Mouse (Mus musculus) layer of hippocampus, postnatal 10 days (tissue): ENCODE results near the gene 2810408A11Rik. TPM values are rescaled to one million over a fixed set of nuclear protein-coding genes. Genes with fewer than 3 reads are reported as not detected.

ENCODE experiments used
- DNase-seq, 2 experiments: peaks; one replicate each; pipeline ENCODE4 v3.0.0; 2021; ENCODE audit warnings: low spot score in 2 of 2
- long read RNA-seq: library from polyadenylated mRNA; stranded (forward); transcript quantifications from one replicate; pipeline ENCODE4 v2.0.0, GENCODE M21; 2023
- total RNA-seq, 2 experiments: library from RNA; stranded (reverse); gene quantifications; 2 replicates each; pipeline ENCODE4 v1.2.3; 2021

The 2810408A11Rik gene
- 1 to 10 TPM; 2.4 to 2.5 TPM for total RNA-seq
- long read RNA-seq, partial matches to known transcripts = 1 of 3 reads
- long read RNA-seq, other reads (novel, unspliced or antisense) = 2 of 3 reads

DNA sequence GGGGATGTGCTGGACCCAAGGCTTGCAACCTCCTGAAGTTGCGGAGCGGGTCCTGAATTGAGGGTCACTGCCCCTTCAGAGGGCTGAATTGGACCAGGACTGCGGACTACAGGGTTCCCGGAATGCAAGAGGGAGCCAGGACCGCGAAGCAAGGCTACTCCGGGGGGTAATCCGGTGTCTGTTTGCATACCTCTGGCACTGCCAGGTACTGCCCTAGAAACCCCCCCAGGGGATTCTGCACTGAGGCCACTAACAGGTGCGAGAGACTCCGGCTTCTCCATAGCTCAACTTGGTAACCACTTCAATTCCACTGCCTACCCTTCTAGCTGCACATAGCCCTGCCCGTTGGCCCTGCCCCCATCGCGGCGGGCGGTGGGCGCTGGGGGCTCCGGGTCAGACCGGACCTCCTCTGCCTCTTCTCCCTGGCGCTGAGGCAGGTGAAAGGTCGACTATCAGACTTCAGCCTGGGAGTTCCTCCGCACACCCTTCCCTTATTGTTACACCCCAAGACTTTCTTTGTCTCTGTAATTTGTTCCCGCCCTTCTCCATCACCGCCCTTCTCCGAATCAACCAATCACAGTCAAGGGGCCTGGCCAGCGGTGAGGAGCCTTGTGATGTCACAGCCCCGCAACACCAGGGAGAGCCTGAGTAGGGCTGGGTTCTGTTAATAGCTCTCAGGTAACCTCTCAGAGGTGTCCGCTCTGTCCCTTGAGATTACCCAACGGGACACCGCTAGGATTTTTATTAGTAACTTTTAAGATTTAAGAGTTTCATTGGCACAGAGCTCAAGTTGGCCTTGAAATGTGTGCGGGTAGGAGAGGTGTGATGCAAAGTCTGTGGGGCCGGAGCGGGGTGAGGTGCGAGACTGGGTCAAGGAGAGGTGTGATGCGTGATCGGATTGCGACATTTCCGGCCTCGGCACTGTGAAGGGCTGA is at the start of gene 2810408A11Rik, which contains the start of gene Neurl4:
Gene 2810408A11Rik (minus strand): TSS at position 517 of the 935 bp plus-strand sequence.
Gene Neurl4 (plus strand): TSS at position 602 of the 935 bp plus-strand sequence.
- peak; percentile 80 to 86 for DNase-seq

GRCm38 (mm10) chr11:69948763-69949150 is 48.0 kb upstream of the 2810408A11Rik start:
- peak; percentile 85 to 89 for DNase-seq

DNA sequence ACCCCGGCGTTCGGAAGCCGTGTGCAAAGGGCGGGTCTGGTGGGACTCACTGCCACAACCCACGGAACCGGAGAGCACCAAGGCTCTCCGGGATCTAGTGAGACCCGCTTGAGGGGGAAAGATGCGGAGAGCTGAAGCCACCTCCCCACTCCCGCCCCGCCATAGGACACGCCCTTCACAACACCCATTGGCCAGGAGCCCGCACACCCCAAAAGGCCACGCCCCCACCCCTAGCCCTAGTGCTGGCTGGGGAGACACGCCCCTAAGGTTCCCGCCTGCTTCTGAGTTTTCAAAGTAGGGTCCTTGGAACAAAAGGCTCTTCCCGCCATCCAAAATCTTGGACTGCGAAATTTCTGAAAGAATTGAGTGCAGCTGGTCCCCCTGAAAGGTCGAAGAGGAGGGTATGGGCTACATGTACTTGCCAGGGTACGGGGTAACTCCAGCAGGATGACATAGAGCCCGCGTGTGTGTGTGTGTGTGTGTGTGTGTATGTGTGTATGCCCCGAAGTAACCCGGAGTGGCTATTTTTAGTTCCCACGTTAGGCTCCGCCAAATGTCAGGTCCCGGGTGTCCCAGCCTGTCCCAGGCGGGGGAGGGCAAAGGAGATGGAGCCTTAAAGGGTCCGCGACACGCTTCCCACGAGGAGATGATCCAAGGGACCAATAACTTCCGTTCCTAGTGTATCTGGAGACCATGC is 47.4 kb upstream of the 2810408A11Rik start, which contains the start of gene Slc2a4:
Gene Slc2a4 (minus strand): TSS at position 123 of the 697 bp plus-strand sequence.
- peak; percentile 82 to 85 for DNase-seq

DNA sequence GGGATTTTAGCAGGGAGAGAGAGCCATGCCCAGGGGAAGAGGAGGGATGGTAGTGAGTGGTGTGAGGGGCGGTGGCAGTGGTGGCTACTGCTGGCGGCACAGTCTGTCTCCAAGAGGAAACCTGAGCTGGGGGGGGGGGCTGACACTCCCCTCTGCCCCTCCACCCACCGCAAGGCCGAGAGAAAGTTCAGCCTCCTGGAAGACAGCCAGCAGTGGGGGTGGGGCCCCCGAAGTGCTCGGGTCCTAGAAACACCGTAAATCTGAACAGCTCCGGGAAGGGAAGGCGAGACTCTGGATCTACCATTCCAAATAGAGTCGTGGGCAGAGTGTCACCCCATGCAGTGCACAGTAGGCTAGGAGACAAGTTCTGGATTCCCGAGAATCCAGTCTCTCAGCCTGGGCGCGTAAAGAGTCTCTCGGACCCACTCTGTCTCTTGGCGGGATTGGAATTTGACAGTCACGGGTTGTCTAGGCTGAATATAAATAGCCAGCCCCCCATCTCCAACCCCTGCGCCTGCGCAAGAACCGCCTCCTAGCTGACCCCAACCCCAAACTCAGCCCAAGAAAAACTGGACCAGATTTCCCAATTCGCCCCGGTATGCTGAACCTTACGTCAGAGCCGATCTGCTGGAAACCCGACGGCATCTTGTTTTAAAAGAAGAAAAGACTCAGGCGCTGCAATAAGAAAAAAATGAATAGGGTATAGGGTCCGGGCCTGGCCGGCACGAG is 46.7 kb upstream of the 2810408A11Rik start:
- peak in 1 of 2 experiments; percentile 19 for DNase-seq

DNA sequence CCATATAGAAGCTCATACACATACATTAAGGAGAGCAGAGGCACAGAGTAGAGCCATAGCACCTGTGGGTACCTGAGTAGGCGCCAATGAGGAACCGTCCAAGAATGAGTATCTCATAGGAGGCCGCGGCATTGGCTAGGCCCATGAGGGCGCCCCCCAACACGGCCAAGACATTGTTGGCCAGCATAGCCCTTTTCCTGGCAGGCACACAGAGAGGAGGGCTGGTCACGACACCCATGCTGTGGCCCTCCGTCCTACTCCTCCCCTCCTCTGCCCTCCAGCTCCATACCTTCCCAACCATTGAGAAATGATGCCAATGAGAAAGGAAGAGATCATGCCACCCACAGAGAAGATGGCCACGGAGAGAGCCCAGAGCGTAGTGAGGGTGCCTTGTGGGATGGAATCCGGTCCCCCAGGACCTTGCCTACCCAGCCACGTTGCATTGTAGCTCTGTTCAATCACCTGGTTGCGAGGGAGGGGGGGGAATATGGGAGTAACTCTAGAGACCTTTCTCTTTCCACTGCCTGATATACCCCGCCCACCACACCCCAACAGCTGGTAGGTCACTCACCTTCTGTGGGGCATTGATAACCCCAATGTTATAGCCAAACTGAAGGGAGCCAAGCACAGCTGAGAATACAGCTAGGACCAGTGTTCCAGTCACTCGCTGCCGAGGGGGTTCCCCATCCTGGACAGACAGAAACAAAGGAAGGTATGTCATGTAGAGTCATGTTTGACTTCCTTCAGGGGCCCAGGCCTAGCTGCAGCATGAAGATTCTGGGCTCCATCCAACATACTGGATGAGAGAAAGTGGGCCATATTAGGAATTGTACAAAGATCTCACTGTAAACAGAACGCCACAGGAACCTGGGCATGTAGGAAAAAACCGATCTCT is 45.5 kb upstream of the 2810408A11Rik start:
- DNase-seq = no peak

GRCm38 (mm10) chr11:69945216-69945615 is 44.4 kb upstream of the 2810408A11Rik start:
- no peak for DNase-seq

DNA sequence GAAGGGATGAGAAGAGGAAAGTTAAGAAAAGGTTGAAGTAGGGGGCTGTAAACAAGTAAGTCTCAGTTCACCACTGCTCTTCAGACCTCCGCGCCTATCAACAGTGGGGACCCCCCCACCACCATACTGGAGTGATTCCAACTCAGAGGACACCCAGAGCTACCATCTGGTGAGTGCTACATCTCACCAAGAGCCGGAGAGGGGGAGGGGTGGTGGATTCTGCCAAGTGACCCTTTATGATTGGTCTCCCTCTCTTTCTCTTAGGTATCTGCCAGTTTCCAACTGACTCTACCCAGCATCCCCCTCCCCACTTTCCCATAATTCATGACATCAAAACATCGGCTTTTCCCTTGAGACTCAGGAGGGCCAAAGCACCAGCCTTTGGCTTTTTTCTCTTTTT is 40.2 kb upstream of the 2810408A11Rik start:
- DNase-seq = no peak

GRCm38 (mm10) chr11:69939731-69940130 is 38.9 kb upstream of the 2810408A11Rik start:
- DNase-seq = no peak

DNA sequence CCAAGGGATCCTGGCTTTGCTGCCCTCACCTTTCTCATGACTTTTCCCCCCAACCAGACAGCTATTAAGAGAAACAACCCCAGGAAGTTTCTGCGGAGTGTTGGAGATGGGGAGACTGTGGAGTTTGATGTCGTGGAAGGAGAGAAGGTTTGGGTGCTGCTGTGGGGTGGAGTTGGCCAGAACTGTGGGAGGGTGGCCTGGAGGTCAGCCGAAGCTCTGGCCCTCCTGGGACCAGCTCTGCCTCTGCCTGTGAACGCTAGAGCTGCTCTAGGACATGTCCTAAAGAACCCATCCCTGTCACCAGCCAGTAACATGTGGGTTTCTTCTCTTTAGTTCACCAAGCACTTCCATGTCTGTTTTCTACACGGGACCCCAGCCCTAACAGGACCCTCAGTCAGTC is 38.4 kb upstream of the 2810408A11Rik start:
- no peak for DNase-seq

DNA sequence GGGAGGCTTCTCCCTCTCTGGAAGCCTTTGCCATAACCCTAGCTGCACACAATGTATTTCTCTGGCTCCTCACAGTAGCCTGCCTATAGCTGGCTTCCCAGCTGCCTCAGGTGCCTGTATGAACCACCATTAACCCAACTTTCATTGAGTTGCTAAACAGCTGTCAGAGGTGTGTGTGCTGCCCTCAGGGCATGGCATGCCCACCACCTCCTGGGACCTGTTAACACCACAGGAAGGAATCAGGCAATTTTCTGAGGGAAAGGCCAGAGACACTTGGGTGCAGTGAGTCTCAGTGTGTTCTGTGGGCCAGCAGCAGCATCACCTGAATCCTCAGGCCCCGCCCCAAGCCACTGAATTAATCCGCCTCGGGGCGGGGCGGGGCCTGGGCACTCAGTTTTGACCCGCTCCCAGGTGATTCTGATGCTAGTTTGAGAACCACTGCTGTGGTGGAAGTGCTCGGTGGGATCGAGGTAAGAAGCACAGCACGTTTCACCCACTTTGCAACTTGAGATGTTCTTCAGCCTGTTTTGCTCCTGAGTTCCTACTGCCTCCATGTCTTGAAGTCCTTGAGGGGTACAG is 37.7 kb upstream of the 2810408A11Rik start:
- no peak for DNase-seq

GRCm38 (mm10) chr11:69937834-69938233 is 37.0 kb upstream of the 2810408A11Rik start:
- DNase-seq = no peak

DNA sequence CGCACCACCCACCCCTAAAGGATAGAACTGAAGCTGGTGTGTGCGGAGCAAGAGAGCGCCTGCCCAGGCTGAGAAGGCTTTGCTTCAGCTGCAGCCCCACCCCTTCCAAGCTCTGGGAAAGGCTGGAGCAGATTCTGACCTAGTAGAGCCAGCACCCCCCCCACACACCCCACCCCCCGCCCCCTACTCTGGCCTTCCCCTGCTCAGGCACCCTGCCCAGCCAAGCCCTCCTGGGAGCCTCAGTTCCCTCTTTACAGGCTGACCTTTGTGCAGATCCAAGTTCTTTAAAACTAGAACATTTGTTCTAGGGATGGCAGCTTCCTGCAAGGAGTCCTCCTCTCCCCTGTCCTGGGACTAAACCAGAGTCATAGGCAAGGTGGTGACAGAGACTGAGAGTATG is 36.6 kb upstream of the 2810408A11Rik start:
- DNase-seq = no peak

DNA sequence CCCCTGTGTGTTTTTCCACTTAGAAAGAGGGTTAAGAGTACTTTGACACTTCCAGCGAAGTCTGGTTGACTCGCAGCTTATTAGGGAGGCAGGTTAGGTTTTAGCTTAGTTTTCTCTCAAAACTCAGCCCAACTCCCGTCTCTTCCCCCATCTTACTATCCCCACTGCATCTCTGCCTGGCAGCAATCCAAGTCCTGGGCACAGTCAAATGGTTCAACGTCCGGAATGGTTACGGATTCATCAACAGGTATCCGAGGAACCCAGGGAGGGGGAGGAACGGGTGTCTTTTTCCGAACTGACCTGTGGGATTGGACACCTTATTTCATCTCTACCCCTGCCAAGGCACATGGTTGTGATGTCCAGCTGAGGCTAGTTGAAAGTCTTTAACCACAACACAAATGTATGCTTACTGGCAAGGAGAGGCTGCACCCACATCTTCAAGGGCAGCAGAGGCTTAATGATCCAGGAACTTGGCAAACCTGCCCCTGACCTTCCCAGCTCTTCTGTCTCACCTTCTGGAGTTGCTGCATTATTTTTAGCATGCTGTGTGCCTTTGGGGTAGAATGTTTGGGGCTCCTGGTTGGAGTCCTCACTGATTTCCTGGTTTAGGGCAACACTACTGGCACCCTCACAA is 36.0 kb upstream of the 2810408A11Rik start:
- DNase-seq = no peak

DNA sequence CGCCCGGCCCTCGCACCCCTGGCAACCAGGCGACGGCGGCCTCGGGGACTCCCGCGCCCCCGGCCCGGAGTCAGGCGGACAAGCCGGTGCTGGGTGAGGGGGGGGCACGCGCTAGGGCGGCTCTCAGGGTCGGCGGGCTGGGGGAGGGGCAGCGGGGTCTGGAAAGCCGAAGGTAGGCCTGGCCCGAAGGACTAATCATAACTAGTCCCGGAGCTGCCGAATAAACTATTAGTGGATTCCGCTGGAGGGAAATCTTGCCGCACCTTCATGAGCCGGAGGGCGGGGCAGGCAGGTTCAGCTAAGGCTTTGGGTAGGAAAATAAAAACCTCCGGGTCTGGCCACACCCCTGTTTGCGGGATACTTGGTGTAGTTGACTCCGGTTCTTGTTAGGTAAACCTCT is 35.4 kb upstream of the 2810408A11Rik start:
- no peak for DNase-seq

DNA sequence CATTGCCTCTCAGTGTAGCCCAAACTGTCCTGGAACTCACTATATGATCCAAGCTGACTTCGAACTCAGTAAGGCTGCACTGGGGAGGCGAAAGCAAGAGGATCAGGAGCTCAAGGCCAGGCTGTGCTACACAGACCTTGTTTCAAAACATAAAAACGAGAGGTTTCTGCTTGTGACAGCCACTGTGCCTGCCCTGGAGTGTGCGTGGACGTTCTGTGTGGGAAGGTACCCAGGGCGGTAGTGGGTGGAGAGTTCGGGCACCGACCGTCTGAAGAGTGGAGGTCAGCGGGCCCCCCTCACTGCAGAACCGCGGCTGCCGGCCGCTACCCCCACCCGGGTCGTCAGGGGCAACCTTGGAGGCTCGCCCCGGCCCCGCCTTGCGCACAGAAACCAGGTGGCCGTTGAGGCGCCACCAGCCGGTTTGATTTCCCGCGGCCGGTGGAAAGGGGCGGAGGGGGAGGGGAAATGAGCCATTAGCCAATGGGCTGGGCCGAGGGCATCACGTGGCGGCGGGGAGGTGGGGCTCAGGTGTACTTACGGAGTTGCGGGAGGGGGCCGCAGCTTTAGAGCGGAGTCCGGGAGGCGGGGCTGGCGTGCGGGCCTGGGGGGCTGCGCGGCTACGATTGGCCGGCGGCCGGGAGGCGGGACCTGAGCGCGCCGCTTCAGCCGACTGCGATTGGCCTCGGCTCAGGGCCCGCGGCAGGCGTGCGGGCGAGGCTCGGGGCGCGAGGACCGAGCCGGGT is 34.5 kb upstream of the 2810408A11Rik start, which contains the start of gene Ybx2:
Gene Ybx2 (plus strand): TSS at position 660 of the 743 bp plus-strand sequence.
- peak; percentile 78 to 87 for DNase-seq

- DNase-seq = no peak
These were observed 33.9 kb upstream of the 2810408A11Rik start for GRCm38 (mm10) chr11:69934681-69935080.

- peak; percentile 97 for DNase-seq
These were observed 33.4 kb upstream of the 2810408A11Rik start for GRCm38 (mm10) chr11:69934169-69934568.

GRCm38 (mm10) chr11:69933066-69933465 is 32.3 kb upstream of the 2810408A11Rik start:
- no peak for DNase-seq
